Mouse (Mus musculus) macrophage (primary cell): ENCODE data around the gene Peak1. TPM values are rescaled to one million over a fixed set of nuclear protein-coding genes. Genes with fewer than 3 reads are reported as not detected.
"Not testable (repeated sequence)": the region's sequence is repeated elsewhere in the genome, so short reads cannot be mapped to it uniquely, and the experiment has no call there.

Source experiments
- H3K27ac ChIP-seq: fragments of 350-480 bp; formaldehyde crosslinking; 2 replicates; pipeline ENCODE4 v1.9.0; 2021
- H3K36me3 ChIP-seq: fragments of 350-480 bp; formaldehyde crosslinking; 2 replicates; pipeline ENCODE4 v1.9.0; 2021; ENCODE audit errors: inconsistent target
- H3K4me3 ChIP-seq: fragments of 350-480 bp; formaldehyde crosslinking; 2 replicates; pipeline ENCODE4 v1.9.0; 2021; ENCODE audit errors: inconsistent target
- H3K79me2 ChIP-seq: fragments of 350-480 bp; formaldehyde crosslinking; 2 replicates; pipeline ENCODE4 v1.9.0; 2021; ENCODE audit errors: inconsistent target
- WGBS: methylation state at CpG from one replicate; pipeline ENCODE4 v1.1.7; 2026; ENCODE audit warnings: inconsistent platforms; ENCODE audit not compliant: missing documents; 5-methylcytosine and 5-hydroxymethylcytosine counted together
- polyA plus RNA-seq: library from polyadenylated mRNA; stranded (reverse); fragments of 250-400 nt; gene quantifications from 3 replicates; pipeline ENCODE4 v1.2.4, GENCODE M21; 2018; ENCODE audit warnings: inconsistent platforms
- total RNA-seq, 78 experiments: library from RNA; depleted of rRNA; stranded (reverse); fragments of 250-400 nt; gene quantifications; 1 replicate in 9 of 78; 2 replicates in 24 of 78; 3 replicates in 43 of 78; 4 replicates in 2 of 78; pipeline ENCODE4 v1.2.4; 2018; ENCODE audit warnings: inconsistent platforms in 56 of 78

Gene Peak1
- total RNA-seq (2018; cell fraction: chromatin; rRNA removed), result 100 to 1,000 TPM in 20 of 26 experiments, 10 to 100 TPM in 6; 83.2 to 174 (median 112) TPM
- total RNA-seq (2018; cell fraction: cytosol; rRNA removed), result 10 to 100 TPM; 27.6 to 59.0 (median 40.2) TPM
- total RNA-seq (2018; cell fraction: nucleus; rRNA removed), result 100 to 1,000 TPM in 5 of 26 experiments, 10 to 100 TPM in 21; 57.6 to 247 (median 86.4) TPM
- polyA plus RNA-seq, result 15.3 to 66.7 TPM (median 32.4 TPM) in 3 replicates

- H3K36me3 ChIP-seq, result no peaks in the 10 kb centered on the region
- under 1% methylated on average over 56 of the region's 59 CpGs for WGBS
- H3K4me3 ChIP-seq, result peak within 1 kb of the TSS; percentile 88
- H3K79me2 ChIP-seq, result peaks cover 88% of the 10 kb centered on the region
- peak within 1 kb of the TSS; percentile 91 for H3K27ac ChIP-seq
These were observed at the start of gene Peak1, which contains the start of gene Hmg20a for GRCm38 (mm10) chr9:56417948-56418737. Gene Peak1 (minus strand): TSS chr9:56418067. Gene Hmg20a (plus strand): TSS chr9:56418609.

- Histone ChIP-seq H3K4me3 (no peak overlapping the region), H3K27ac (peak overlapping the region; percentile 82), H3K79me2 (peaks cover 4% of the 10 kb centered on the region; the same call in 1 of the 2 replicates), H3K36me3 (peaks cover 3% of the 10 kb centered on the region; the same call in 1 of the 2 replicates)
- WGBS, result 88% methylated on average over 4 of the region's 4 CpGs
These were observed 48.4 kb upstream of the Peak1 start for GRCm38 (mm10) chr9:56466251-56466650.

- WGBS, result 6% methylated on average over 22 of the region's 23 CpGs
- peaks cover 4% of the 10 kb centered on the region; the same call in 1 of the 2 replicates for H3K79me2 ChIP-seq
- H3K36me3 ChIP-seq, result peaks cover 3% of the 10 kb centered on the region; the same call in 1 of the 2 replicates
- peak overlapping the region; percentile 82 for H3K27ac ChIP-seq
- no peak overlapping the region for H3K4me3 ChIP-seq
These were observed 47.2 kb upstream of the Peak1 start for GRCm38 (mm10) chr9:56464863-56465654.

GRCm38 (mm10) chr9:56463686-56464515 is 46.0 kb upstream of the Peak1 start:
- peaks cover 4% of the 10 kb centered on the region; the same call in 1 of the 2 replicates for H3K79me2 ChIP-seq
- no peak overlapping the region for H3K4me3 ChIP-seq
- peak overlapping the region; percentile 82 for H3K27ac ChIP-seq
- no peaks in the 10 kb centered on the region for H3K36me3 ChIP-seq
- WGBS, result 64% methylated on average over 4 of the region's 4 CpGs

GRCm38 (mm10) chr9:56463046-56463445 is 45.2 kb upstream of the Peak1 start:
- 0 out of 2 replicates have a peak overlapping the region, but pooled peaks have one; percentile 17 for H3K27ac ChIP-seq
- no peak overlapping the region for H3K4me3 ChIP-seq
- H3K36me3 ChIP-seq, result no peaks in the 10 kb centered on the region
- 97% methylated on average over 2 of the region's 2 CpGs for WGBS
- peaks cover 4% of the 10 kb centered on the region; the same call in 1 of the 2 replicates for H3K79me2 ChIP-seq

- H3K27ac ChIP-seq, result no peak overlapping the region
- H3K36me3 ChIP-seq, result no peaks in the 10 kb centered on the region
- H3K79me2 ChIP-seq, result peaks cover 4% of the 10 kb centered on the region; the same call in 1 of the 2 replicates
- 91% methylated on average over 1 of the region's 1 CpGs for WGBS
- no peak overlapping the region for H3K4me3 ChIP-seq
These were observed 44.7 kb upstream of the Peak1 start for GRCm38 (mm10) chr9:56462606-56463005.

- H3K36me3 ChIP-seq, result no peaks in the 10 kb centered on the region
- no peak overlapping the region for H3K4me3 ChIP-seq
- H3K27ac ChIP-seq, result no peak overlapping the region
- 59% methylated on average over 5 of the region's 5 CpGs for WGBS
- no peaks in the 10 kb centered on the region for H3K79me2 ChIP-seq
These were observed 43.1 kb upstream of the Peak1 start for GRCm38 (mm10) chr9:56460987-56461386.

- H3K79me2 ChIP-seq, result no peaks in the 10 kb centered on the region
- 100% methylated on average over 3 of the region's 3 CpGs for WGBS
These were observed 38.6 kb upstream of the Peak1 start for GRCm38 (mm10) chr9:56456426-56456825.

GRCm38 (mm10) chr9:56453038-56453815 is 35.4 kb upstream of the Peak1 start:
- Histone ChIP-seq H3K79me2 (no peaks in the 10 kb centered on the region), H3K27ac (no peak overlapping the region), H3K4me3 (no peak overlapping the region), H3K36me3 (no peaks in the 10 kb centered on the region)
- WGBS, result 93% methylated on average over 1 of the region's 2 CpGs

More at GRCm38 (mm10) chr9:56456426-56456825, 38.6 kb upstream of the Peak1 start:
- no peak overlapping the region for H3K4me3 ChIP-seq
- H3K27ac ChIP-seq, result no peak overlapping the region
- H3K36me3 ChIP-seq, result no peaks in the 10 kb centered on the region

GRCm38 (mm10) chr9:56451570-56451969 is 33.7 kb upstream of the Peak1 start:
- H3K36me3 ChIP-seq, result no peaks in the 10 kb centered on the region
- H3K4me3 ChIP-seq, result no peak overlapping the region
- no peaks in the 10 kb centered on the region for H3K79me2 ChIP-seq
- no peak overlapping the region for H3K27ac ChIP-seq
- 92% methylated on average over 6 of the region's 6 CpGs for WGBS

GRCm38 (mm10) chr9:56439699-56440098 is 21.8 kb upstream of the Peak1 start:
- Histone ChIP-seq H3K79me2 (no peaks in the 10 kb centered on the region; the same call in 1 of the 2 replicates), H3K36me3 (no peaks in the 10 kb centered on the region), H3K4me3 (no peak overlapping the region), H3K27ac (no peak overlapping the region)
- WGBS, result 93% methylated on average over 7 of the region's 7 CpGs

GRCm38 (mm10) chr9:56437300-56437892 is 19.5 kb upstream of the Peak1 start:
- H3K27ac ChIP-seq, H3K36me3 ChIP-seq, H3K4me3 ChIP-seq: not testable (repeated sequence)
- peaks cover 11% of the 10 kb centered on the region; the same call in 1 of the 2 replicates for H3K79me2 ChIP-seq
- 94% methylated on average over 2 of the region's 29 CpGs for WGBS
